Comparison of ENCODE assay signal across 13 mouse cellular contexts in genomic region chr12:70837792-70838321, GRCm38 (mm10). TPM values are rescaled to one million over a fixed set of nuclear protein-coding genes. Genes with fewer than 3 reads are reported as not detected.
A peak's percentile ranks its signal among the peaks of the same experiment; 100 is the strongest.
DNase-seq lines count a peak whose midpoint lies in the region; ATAC-seq and TF ChIP-seq lines count a peak whose summit lies in the region.
"Had no signal": no experiment of that assay in that cellular context is flagged by ENCODE, and none has a peak within 500 bp of the region (broad histone marks: within the 10 kb centered on the region; RNA-seq: fewer than 3 reads in every experiment).

No protein-coding gene starts in this region.

- H3K27me3 ChIP-seq in forebrain, postnatal 0 days (ENCODE audit: insufficient read depth, low read length) = no peaks in the 10 kb centered on the region
- H3K27me3 ChIP-seq in forebrain, embryonic 15.5 days = no peaks in the 10 kb centered on the region
- no peaks in the 10 kb centered on the region for H3K27me3 ChIP-seq in cerebellum, adult 2 months (ENCODE audit: control insufficient read depth, insufficient read depth, low read length)
- H3K27me3 ChIP-seq: embryonic facial prominence, embryonic 13.5 days; hindbrain, embryonic 12.5 days had no signal

- peak; percentile 79 for ATAC-seq in forebrain, postnatal 0 days
- ATAC-seq in forebrain, embryonic 15.5 days (replicated peaks) = no peak

- H3K4me3 ChIP-seq in forebrain, postnatal 0 days (ENCODE audit: low read depth, low read length) = no peak overlapping the region
- no peak overlapping the region for H3K4me3 ChIP-seq in forebrain, embryonic 15.5 days
- H3K4me3 ChIP-seq in cerebellum, adult 2 months (replicated peaks; ENCODE audit: insufficient read depth, low read depth, low read length) = no peak overlapping the region
- H3K4me3 ChIP-seq: embryonic facial prominence, embryonic 13.5 days; hindbrain, embryonic 12.5 days had no signal

- H3K4me1 ChIP-seq in forebrain, postnatal 0 days (ENCODE audit: insufficient read depth) = no peaks in the 10 kb centered on the region
- H3K4me1 ChIP-seq in forebrain, embryonic 15.5 days = 0 out of 2 replicates have a peak, but pooled peaks cover 6% of the 10 kb centered on the region
- peaks cover 17% of the 10 kb centered on the region for H3K4me1 ChIP-seq in cerebellum, adult 2 months (ENCODE audit: control insufficient read depth, insufficient read depth, low read length)
- H3K4me1 ChIP-seq: hindbrain, embryonic 12.5 days had no signal

- peak; percentile 5 for DNase-seq in forebrain, postnatal 0 days
- peak; percentile 71 for DNase-seq in adipocyte (ENCODE audit: low spot score)
- peak; percentile 60 to 78 for DNase-seq in cerebellum, adult 2 months
- DNase-seq in gastrocnemius, postnatal 36 days = peak; percentile 39 to 44
- no peak for DNase-seq in urinary bladder, postnatal 14 days (ENCODE audit: low spot score)
- DNase-seq in right cerebral cortex, postnatal 4 days = no peak
- no peak for DNase-seq in right cerebral cortex, postnatal 36 days (ENCODE audit: low spot score in 2 of 2)
- DNase-seq: B cell, adult 2 months; kidney, postnatal 10 days; thymus, adult 2 months had no signal

- 74% methylated on average over 12 of the region's 12 CpGs for WGBS in forebrain, postnatal 0 days
- WGBS in forebrain, embryonic 15.5 days = 78% methylated on average over 12 of the region's 12 CpGs
- WGBS in cerebellum, adult 2 months = 9% methylated on average over 12 of the region's 12 CpGs

- no peak overlapping the region for H3K9ac ChIP-seq in forebrain, postnatal 0 days
- no peak overlapping the region for H3K9ac ChIP-seq in forebrain, embryonic 15.5 days (replicated peaks)
- H3K9ac ChIP-seq: embryonic facial prominence, embryonic 13.5 days; hindbrain, embryonic 12.5 days had no signal

- no peak overlapping the region for H3K27ac ChIP-seq in forebrain, postnatal 0 days (ENCODE audit: low read depth, low read length)
- no peak overlapping the region for H3K27ac ChIP-seq in forebrain, embryonic 15.5 days (replicated peaks)
- H3K27ac ChIP-seq in cerebellum, adult 2 months (ENCODE audit: insufficient read depth, low read length) = 0 out of 2 replicates have a peak overlapping the region, but pooled peaks have one; percentile 23
- H3K27ac ChIP-seq: embryonic facial prominence, embryonic 13.5 days; hindbrain, embryonic 12.5 days had no signal

- intact Hi-C loops in gastrocnemius, postnatal 36 days (cut with DNase I) = no loop called here

- no peak overlapping the region for H3K4me2 ChIP-seq in forebrain, postnatal 0 days (ENCODE audit: low read depth)
- no peak overlapping the region for H3K4me2 ChIP-seq in forebrain, embryonic 15.5 days (replicated peaks)
- H3K4me2 ChIP-seq: embryonic facial prominence, embryonic 13.5 days; hindbrain, embryonic 12.5 days had no signal

- H3K36me3 ChIP-seq in forebrain, postnatal 0 days (ENCODE audit: insufficient read depth) = no peaks in the 10 kb centered on the region
- no peaks in the 10 kb centered on the region for H3K36me3 ChIP-seq in forebrain, embryonic 15.5 days
- H3K36me3 ChIP-seq: hindbrain, embryonic 12.5 days had no signal

- no peaks in the 10 kb centered on the region for H3K9me3 ChIP-seq in forebrain, postnatal 0 days (ENCODE audit: low read length)
- no peaks in the 10 kb centered on the region for H3K9me3 ChIP-seq in forebrain, embryonic 15.5 days
- H3K9me3 ChIP-seq: embryonic facial prominence, embryonic 13.5 days; hindbrain, embryonic 12.5 days had no signal

- TF ChIP-seq CTCF in forebrain, postnatal 0 days (IDR thresholded peaks at IDR 0.05; ENCODE audit: low read depth) = no peak
- TF ChIP-seq CTCF in cerebellum, adult 2 months (IDR thresholded peaks at IDR 0.05; ENCODE audit: borderline replicate concordance, insufficient read depth, low read depth, low read length) = no peak

- TF ChIP-seq POLR2A in cerebellum, adult 2 months (IDR thresholded peaks at IDR 0.05; ENCODE audit: borderline replicate concordance, insufficient read depth, low read length) = no peak

RNA-seq across cellular contexts. Expression of gene Frmd6, which starts 12.5 kb away (rescaled TPM):
- total RNA-seq in forebrain, postnatal 0 days (2014; rRNA removed) = 10.6 and 11.0 TPM in 2 replicates
- 6.9 and 7.4 TPM in 2 replicates for polyA plus RNA-seq in forebrain, postnatal 0 days (2015; fragmentation: Nextera tagmentation; extraction: Ambion mirVana)
- polyA plus RNA-seq in forebrain, embryonic 15.5 days (2015; fragmentation: Nextera tagmentation; extraction: Ambion mirVana) = 11.8 and 11.9 TPM in 2 replicates
- 11.2 and 14.2 TPM in 2 replicates for polyA plus RNA-seq in cerebellum, adult 2 months (2012; rRNA removed)
- total RNA-seq in gastrocnemius, postnatal 36 days (2021) = 10 to 100 TPM; 14.2 to 14.4 TPM

Comparison
In these comparisons a context has a peak if more than half of its experiments do, and no peak if none do; other contexts are left out.
1. DNase-seq: peak in forebrain, postnatal 0 days (single experiment), adipocyte (single experiment), cerebellum, adult 2 months (2 of 2) and gastrocnemius, postnatal 36 days (2 of 2); none in urinary bladder, postnatal 14 days (single experiment), right cerebral cortex, postnatal 4 days (single experiment) and right cerebral cortex, postnatal 36 days (0 of 2).